Mouse (Mus musculus) ovary, postnatal 10 days (tissue): Measurements from ENCODE around the gene Sde2.

Experiments
- DNase-seq: peaks from one replicate; pipeline ENCODE4 v3.0.0; 2022; ENCODE audit warnings: low spot score

Sde2 gene

DNA sequence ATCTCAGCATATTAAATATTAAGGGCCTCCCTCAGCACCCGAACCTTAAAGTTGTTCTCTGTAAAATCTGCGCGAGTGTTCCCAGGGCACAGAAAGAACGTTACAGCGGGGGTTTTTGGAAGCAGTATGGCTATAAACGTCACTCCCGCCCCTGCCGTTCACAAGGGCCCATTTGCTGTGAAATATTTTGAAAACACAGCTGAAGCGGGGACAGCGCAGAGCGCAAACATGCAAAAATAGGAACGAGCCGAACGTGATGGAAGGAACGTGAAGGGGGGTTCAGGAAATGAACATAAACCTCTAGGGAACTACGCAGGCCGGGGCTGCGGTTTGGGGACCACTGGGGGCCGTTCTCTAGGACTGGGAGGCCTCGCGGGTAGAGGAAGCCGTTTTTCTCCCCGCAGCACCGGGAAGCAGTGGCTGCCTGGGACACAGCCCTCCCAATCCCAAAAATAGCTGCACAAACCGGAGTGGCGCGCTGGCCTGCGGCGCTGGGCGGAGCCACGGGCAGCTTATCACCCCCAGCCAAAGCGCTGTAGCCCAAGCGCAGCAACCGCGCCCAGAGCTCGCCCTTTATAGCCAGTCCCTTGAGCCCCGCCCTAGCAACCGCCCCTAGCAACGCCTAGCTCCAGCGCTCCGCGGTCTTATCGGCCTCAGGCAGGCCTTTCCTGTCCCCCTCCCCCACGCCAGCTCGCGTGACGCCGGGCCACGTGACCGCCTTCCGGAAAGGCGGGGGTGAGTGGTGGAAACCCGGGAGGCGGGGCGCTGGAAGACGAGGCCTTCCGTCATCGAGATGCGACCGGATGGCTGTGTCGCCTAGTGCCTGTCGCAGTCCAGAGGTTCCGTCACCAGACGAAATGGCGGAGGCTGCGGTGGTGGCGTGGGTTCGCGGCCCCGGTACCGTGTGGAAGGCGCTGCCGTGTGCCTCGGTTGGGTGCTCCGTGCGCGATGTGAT is at the start of gene Sde2:
Sde2 (plus strand) TSS at position 812 of the 955 bp plus-strand sequence.
- DNase-seq, result peak; percentile 100

DNA sequence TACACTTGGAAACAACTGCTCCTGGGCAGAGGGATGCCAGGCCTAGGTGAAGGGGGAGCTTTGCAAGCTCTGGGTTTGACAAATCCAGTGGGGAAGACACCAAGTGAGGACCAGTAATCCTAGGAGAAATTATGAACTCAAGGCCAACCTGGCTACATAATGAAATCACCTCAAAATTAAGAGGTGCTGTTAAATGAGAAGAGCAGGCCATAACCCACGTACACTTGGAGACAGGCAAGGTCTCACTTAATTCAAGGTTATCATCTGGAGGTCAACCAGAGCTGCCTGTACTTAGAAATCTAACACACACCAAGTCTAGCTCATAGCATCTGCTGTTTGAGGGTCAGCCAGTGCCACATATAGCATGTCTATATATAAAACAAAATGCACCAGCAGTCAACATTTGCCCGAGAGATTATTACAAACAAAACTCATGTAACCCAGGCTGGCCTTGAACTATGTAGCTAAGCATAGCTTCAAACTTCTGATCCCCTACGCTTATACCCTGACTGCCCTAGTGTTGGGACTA is 49.4 kb upstream of the Sde2 start:
- no peak for DNase-seq

DNA sequence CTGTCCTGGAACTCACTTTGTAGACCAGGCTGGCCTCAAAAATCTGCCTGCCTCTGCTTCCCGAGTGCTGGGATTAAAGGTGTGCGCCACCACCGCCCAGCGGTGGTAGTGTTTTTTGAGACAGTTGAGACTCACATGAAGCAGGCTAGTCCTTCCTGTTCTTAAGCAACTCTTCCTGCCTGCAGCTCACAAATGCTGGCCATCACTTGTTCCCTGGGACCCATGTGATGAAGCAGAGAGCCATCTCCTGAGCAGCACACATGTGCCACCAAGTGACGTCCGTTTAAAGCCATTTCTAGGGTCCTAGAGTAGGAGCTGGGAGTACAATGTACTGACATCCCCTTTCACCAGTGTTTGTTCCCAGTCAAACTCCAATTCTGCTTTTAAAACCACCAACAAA is 47.0 kb upstream of the Sde2 start:
- no peak for DNase-seq

DNA sequence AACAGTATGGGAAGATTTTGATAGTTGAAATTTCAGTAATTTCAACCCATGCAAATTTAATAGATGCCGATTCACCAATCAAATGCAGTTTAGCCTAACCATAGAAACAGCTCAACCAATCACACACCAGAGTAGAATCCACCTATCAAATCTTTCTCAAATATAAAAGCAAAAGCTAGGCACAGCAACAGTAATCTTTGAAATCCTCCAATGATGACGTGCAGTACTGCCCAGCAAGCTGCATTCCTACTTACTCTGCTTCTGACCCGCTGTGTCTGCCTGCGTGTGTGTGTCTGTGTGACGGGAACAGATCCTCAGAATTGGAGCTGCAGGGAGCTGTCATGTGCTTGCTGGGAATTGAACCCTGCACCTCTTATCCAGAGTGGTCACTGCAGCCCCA is 42.1 kb upstream of the Sde2 start:
- DNase-seq, result no peak

DNA sequence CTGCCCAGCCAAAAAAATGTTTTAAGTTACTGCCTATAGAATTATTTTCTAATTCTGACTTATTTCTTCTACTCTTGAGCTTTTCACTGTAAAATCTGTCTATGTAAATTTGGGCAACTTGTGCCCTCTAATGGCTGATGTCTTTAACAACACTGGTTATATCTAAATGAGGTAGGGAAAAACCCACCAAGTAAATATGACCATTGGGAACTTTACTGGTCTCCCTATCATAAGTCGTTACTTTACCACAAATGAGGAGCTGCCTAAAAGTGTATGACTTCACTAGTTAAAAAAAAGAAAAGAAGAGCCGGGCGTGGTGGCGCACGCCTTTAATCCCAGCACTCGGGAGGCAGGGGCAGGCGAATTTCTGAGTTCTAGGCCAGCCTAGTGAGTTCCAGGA is 40.0 kb upstream of the Sde2 start:
- no peak for DNase-seq

DNA sequence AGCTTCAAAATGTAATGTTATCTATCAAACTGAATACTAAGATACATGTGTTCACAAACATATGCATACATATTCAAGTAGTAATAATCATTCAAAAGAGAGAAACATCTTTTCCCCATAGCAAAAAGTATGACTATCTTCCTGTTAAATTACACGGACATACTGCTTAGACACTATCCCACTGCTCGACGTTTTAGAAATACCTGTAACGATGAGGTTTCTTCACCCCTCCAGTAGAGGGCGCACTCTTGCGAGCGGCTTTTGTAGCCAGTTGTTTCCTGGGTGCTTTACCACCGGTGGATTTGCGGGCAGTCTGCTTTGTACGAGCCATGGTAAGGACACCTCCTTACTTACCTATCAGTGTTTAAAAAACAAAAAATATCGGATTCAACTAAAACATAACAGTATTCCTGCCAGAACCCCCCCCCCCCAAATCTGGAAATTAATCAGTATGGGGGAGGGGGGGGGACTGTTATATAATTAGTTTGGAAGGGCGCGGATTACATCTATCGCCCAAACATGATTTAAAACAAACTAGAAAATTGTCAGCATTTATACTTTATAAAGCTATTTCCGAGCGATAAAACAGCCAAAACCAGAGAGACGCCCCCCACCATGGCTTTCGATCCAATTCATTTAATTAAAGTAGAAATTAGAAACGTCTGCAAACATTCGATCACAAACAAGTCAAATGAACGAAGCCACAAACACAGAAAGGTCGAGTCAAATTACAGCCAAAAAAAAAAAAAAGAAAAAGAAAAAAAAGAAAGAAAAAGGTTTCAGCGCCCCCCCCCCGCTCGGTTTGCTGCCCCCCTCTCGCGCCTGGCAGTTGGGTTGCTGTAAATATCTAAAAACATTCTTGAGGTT is 39.1 kb upstream of the Sde2 start:
- no peak for DNase-seq

DNA sequence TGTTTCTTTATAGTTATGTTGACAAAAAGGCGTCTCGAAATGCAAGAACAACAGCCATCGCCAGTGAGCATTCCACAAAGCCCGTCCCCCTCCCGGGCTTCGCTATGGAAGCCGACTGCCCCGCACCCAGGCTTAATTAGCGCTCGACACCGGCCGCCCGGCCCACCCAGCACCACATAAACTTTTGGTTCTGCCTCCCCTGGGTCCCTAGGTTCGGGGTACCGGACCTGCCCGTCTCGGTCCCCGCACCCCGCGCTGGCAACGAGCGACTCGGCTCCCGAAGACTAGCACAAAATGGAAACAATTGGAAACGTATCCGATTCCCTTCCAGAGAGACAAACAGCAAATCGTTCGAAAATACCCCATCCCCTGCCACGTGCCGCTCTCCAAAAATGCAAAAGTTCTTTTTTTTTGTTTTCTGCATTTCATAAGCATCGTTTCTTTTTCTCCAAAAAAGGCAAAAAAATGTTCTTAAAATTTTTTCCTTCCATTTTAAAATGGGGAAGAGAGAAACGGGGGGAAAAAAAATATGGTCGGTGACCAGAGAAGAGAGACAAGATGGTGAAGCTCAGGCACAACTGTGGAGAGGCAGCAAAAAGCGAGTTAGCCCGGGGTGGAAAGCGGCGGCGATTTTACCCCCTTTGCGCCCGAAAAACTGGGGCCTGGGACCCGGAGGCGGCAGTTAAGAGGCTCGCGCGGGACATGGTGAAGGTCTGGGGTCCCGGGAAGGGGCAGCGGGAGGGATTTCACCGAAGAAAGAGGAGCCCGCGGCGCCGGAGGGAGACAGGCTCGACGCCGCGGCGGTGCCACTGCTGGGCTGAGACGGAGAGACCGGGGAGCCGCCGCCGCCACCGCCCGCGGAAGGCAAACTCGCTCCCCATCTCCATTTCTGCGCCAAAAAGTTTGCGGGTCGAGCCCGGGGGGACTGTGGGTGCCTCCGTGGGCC is 38.2 kb upstream of the Sde2 start:
- peak; percentile 49 for DNase-seq

DNA sequence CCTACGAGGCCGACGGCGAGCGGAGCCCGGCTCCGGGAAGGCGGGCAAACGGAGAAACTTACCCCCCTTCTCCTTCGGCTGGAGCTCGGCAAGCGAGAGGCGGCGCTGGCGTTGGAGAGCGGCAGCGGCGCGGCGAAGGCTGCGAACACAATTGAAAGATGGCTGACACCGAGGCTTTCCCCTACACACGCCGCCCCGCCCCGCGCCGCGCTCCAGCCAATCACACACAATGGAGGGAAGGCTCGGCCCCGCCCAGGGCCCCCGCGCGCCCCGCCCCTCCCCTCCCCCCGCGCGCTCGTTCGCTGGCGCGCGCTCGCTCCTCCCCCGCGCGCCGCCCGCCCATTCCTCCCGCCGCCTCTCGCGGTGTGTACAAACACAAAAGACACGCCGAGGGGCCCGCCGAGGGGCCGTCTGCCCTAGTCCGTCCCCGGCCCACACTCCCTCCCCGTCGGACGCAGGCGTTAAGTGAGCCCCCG is 37.5 kb upstream of the Sde2 start:
- peak; percentile 89 for DNase-seq

DNA sequence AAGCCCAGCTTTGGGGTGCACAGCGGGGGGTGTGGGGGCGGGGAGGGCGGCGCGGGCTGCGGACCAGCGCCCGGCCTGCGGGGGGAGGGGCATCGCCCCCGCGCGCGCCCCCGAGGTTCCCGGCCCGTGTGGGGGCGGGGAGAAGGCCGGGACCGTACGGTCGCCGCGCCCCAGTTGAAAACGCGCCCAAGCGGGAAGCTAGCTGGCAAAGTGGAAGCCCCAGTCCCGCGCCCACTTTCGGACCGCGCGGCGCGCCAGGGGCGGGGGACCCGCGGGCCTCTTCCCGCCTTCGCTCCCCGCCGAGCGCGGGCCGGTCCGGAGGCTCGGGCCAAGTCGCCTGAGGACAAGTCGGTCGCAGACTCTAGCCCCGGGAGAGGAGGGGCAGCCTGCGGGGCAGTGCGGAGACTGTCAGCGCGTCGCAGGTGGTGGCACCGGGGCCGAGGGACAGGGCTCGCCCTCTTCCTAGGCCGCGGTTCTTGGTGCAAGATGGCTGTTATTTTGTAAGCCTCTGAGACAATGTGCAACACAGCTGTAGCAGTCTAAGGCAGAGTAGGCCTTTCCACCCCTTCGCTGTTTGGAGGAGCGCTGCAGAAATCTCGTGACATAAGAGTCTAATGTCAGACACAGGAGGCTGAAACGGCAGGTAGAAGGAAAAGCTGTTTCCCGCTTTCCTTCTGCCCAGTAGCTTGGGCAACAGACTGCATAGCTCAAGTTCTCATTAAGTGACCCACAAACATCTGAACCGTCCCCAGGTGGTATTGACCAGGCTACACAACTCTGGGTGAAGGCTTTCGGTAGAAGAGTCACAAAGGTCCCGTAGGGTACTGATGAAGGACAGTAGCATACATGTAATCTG is 36.8 kb upstream of the Sde2 start, which contains the start of gene H3f3a:
H3f3a (minus strand) TSS at position 59 of the 856 bp plus-strand sequence.
- peak; percentile 93 for DNase-seq

DNA sequence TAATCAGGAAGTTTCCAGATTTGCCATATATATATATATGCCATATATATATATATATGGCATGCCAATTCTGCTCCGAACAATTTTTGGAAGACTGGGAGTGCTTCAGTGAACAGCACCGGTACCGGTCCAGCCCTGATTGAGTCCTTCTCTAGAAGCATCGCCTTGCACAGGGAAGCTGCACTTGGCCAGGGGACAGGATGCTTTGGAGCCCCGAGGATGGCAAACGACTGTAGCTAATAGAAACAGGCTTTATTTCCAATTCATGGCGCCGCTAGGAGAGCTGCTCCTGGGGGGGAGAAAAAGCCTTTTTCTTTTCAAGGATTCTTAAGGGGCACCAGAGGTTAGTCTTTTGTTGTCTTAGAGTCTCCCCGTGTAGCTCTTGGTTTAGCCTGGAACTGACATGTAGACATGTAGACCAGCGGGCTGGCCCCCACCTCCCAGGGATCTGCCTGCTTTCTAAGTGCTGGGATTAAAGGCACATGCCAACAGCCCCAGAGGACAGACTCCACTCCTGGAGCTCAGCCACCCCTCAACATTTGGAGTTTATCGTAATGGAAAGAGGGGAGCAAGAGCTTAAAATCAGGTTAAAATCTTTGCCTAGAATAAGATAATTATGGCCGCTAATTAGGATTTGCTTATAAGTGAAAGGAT is 35.4 kb upstream of the Sde2 start:
- no peak for DNase-seq

DNA sequence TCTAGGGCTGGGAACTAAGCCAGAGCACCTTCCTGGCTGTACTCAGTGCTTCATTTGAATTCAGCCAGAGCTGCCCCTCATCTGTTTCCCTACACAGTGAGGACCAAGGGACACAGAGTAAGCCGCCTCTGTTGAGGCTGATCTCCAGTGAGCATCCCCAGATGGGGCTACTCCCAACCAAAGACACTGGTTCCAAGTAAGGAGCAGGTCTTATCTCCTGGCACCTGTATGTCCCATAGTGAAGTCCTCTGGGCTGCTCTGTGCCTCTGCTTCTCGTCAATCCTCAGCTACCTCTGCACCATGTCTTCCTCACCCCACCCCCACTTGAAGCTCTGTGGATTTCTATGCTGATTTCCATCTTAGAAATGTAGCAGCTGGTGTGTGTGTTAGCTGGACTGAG is 32.9 kb upstream of the Sde2 start:
- DNase-seq, result no peak

DNA sequence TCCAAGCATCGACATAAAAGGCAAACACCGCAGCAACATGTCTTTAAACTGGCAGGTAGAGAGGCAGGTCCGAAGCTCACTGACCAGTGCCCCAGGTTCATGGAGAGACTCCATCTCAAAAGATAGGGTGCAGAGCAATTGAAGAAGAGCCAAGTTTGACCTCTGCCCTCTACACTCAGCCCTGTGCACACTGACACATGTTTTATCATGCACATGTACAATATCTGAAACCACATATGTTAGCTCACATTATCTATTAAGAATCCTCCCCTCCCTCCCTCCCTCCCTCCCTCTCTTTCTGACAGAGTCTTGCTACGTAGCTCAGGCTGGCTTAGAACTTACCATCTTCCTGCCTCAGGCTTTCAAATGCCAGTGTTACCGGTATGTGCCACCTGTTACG is 29.8 kb upstream of the Sde2 start:
- DNase-seq, result no peak

DNA sequence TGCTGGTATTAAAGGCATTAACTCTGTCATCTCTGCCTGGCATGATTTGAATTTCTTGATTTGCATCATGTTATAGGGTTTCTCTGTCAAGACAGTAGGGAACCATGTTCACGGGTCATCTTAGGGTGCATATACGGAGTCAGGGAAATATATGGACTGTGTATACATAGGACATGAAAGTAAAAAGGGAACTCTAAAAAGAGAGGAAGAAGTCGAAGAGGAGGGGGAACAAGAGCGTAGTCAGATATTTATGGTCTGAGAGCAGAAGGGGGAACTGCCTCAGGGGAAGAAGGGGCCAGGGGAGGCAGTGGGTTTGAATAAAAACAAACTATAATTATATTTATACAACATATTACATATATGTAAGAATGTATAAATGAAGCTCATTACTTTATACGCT is 28.7 kb upstream of the Sde2 start:
- DNase-seq, result no peak

DNA sequence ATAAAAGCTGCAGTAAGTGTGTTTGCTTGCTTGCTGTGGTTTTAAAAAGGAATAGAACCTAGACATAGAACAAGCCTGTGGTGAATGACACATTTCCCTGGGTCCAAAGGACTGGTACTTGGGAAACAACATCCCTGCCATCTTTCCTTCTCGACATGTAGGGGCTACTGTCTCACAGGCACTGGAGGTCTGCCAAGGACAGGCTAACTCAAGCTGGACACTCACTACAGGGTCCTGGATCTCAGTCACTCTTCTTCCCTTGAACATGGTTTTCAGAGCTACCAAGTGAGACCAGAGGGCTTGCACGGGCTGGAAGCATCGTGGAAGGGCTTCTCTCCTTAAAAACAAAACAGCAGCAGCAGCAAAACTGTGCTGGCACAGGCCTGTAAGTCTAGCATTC is 27.2 kb upstream of the Sde2 start:
- DNase-seq, result no peak

DNA sequence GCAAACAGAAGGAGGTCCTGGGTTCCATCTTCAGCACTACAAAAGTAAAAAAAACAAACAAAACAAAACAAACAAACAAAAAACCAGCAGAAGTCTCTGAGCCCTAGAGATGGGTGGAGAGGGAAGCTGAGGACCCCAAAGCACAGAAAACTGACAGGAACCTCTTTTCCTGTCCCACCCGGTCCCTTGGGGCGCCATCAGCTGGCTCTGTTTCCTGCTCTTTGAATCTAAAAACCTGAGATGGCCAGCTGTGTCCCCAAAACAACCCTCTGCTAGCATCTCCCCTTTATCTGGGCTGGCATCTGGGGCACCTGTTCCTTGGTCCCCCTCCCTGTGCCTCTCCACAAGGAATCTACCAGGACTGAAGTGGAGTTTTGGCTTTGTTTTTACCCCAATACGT is 26.2 kb upstream of the Sde2 start:
- no peak for DNase-seq

DNA sequence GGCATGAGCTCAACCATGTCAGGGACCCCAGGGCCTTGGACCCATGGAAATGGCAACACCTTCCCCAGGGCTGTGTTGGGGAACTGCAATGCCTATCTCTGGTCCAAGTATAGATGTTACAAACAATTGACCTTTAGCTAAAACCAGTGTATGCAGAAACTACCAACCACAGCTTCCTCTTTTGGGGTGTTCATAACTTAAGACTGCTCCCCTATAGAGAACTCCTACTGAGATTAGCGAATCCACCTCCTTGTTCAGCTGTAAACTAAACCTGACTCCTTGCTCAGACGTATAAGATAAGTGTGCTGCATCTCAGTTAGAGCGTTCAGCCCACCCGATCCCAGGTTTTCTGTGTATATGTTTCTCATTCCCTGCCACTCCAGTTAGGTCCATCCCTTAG is 24.3 kb upstream of the Sde2 start:
- no peak for DNase-seq

DNA sequence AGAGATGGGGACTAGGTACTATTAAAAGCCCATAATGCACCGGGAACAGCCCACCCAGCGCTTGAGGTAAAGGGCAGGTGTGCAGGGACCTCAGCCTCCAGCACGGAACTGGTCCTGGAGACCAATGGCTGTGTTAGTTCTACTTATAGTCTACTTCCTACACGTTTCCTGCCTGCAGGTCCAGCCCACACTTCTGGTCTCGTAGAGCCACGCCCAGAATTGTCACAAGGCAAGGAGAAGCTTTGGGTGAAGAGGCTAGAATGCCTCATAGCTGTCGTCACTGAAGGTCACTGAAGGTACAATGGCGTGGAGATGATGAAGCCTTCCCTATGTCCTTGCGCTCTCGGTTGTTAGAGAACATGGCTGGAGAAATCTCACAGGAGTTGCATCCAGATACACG is 21.2 kb upstream of the Sde2 start:
- no peak for DNase-seq

DNA sequence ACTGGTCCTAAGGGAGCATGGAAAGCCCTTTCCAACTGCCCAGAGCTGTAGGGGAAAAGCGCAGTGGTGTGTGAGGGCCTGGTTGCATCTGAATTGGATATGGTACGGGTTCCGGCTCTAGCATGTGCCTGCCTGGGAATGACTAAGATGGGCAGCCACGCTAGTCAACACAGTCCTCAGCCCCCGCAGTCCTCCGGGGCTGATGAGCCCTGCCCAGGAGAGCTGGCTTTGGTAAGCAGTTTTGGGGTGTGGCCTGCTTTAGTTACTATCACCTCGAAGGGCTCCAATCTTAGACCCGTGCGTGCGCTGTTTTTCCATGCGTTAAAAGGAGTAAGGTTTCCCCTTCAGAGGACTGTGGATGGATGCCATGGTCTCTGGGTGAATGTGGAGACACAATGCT is 20.8 kb upstream of the Sde2 start:
- no peak for DNase-seq

DNA sequence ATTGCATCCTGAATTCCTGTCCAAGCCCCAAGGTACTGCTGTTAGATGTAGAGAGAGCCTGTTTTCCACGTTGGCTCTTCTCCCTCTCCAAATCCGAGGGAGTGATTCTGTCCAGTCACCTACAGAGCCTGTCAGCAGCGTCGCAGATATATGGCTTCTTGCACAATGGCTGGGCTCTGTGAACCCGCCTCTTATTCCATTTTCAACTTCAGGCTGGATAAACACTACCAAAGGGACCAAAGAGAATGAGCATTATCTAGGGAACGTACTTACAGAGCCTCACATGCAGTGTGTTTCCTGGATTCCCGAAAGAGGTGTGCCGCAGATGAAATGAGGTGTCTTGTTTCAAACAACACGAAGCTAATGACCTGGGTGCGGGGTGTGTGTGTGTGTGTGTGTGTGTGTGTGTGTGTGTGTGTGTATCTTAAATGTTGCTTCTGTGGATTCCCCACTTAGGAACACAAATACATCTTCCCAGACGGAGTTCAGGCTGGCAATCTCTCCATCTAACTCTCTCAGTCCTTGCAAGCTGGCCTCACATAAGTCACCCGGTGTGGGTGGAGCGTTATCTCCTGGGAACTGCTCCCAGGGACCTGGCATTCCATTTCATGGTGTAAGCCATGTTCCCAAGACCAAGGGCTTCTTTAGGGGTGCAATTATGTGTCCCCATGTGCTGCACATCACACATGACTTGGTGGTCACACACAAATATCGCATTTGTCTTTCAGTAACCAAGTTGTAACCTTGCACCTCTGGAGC is 20.2 kb upstream of the Sde2 start:
- DNase-seq, result no peak
